Mouse (Mus musculus) spleen, adult 2 months (tissue): ENCODE data around the gene Klk1b8.

Experiments used
- CTCF ChIP-seq: fragments of 200-500 bp; IDR thresholded peaks from 2 replicates; pipeline ENCODE4 v1.5.1; 2011; ENCODE audit warnings: mild to moderate bottlenecking, inconsistent platforms; ENCODE audit not compliant: insufficient read depth, insufficient read length, insufficient replicate concordance; ENCODE audit errors: extremely low read depth
- POLR2A ChIP-seq: fragments of 200-500 bp; IDR thresholded peaks from 2 replicates; pipeline ENCODE4 v1.6.1; 2011; ENCODE audit warnings: low read depth, low read length, inconsistent platforms

DNA sequence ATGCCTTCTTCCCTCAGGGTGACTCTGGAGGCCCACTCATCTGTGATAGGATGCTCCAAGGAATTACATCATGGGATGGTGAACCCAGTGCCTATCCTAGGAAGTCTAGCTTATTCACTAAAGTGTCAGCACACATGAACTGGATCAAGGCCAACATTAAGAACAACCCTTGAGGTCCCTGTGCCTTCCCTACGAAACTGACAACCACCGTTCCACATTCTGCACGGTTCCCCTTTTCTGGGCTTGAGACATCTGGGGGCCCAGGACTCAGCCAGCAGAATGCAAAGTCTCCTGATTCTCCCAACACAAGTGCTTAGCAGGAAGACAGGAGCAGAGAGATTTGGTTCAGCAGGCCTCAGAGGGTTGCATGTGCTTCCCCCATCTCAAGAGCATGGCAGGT lies 29.9 kb upstream of the Klk1b8 start:
- TF ChIP-seq POLR2A = no peak
- no peak for TF ChIP-seq CTCF
